Mouse (Mus musculus) spleen, postnatal 36 days (tissue): ENCODE measurements at regions not wholly inside any gene's neighbourhood (a gene's known extent, or its start where the extent isn't known, plus 50 kb on each side); places are given as distances from the start of the nearest gene placed in this dataset.
A peak's percentile ranks its signal among the peaks of the same experiment; 100 is the strongest.

Experiments
- DNase-seq, 2 experiments: peaks; one replicate each; pipeline ENCODE4 v3.0.0; 2022; ENCODE audit warnings: low spot score in 2 of 2, mixed read lengths in 1 of 2

DNA sequence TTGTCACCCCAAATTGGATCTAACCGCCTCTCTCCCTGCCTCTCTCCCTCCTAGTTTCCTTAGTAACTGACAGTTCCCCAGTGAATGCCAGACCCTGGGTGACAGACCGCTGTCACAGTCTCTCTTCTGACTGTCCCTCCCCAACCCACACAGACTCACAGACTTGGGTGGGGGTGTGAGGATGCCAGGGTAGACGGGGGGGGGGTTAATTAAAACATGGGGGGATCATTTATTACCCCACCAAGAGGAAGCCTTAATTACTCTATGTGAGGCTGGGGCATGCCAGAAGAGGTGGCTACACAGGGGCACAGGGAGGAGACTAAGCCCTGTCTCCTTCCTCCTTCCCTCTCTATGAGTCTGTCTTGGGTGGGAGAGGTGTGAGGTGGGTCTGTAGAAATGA, 261.1 kb upstream of the Gm4791 start:
- DNase-seq, result no peak

- no peak for DNase-seq
These were observed 262.3 kb upstream of the Gm4791 start for GRCm38 (mm10) chr9:46736232-46736631.

- DNase-seq, result peak; percentile 29 to 30
These were observed 262.9 kb upstream of the Gm4791 start for GRCm38 (mm10) chr9:46735664-46736067.

DNA sequence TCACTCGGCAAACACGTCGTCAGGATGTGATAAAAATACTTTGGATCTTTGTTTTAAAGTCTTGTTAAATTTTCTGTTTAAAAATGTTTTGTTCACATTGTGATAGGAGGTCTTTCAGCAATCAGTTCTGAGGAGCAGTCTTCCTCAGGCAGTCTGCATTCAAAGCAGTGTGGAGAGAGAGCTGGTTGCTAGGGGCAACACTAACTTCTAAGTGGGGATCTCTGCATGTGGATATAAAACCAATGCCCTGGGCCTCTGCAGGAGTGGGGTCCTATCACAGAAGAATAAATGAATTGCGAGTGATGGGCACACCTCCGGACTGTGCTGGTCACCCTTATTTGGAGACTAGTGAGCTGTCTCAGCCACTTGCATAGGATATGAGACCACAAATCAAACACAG, 270.1 kb upstream of the Gm4791 start:
- no peak for DNase-seq

DNA sequence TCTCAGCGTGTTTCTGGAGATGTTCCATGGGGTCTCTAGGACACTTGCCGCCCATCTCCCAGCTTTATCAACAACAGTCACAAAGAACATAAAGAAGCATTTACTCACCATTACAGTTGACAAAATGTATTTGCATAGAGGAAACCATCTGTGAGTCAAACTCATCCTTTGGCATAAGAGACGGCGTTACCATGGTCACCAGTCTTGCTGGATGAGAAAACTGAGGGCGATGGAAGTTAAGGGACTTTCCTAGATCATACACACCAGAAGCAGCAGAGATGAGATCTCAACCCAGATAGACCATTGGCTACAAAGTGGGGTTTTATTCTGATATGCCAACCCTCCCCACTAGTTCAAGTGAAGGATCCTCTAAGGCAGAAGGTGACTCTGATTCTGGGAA, 274.3 kb upstream of the Gm4791 start:
- no peak for DNase-seq

DNA sequence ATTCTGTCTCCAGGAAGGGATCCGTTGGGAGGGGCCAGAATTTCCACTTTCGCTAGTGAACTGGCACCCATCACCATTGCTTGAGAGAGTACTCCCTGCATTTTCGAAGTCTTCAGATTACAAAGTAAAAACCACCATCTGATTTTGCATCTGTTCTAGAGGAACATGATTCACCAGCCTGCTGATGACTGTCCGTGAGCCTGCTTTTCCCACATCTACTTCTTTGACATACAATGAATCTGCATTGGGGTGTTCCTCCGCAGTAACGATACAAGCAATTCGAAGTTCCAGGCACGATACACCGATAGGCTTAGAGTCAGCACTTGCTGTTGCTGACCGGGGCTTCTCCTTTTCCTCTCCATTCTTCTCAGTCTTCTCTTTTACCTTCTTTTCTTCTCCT, 285.1 kb upstream of the Gm4791 start:
- DNase-seq, result no peak

DNA sequence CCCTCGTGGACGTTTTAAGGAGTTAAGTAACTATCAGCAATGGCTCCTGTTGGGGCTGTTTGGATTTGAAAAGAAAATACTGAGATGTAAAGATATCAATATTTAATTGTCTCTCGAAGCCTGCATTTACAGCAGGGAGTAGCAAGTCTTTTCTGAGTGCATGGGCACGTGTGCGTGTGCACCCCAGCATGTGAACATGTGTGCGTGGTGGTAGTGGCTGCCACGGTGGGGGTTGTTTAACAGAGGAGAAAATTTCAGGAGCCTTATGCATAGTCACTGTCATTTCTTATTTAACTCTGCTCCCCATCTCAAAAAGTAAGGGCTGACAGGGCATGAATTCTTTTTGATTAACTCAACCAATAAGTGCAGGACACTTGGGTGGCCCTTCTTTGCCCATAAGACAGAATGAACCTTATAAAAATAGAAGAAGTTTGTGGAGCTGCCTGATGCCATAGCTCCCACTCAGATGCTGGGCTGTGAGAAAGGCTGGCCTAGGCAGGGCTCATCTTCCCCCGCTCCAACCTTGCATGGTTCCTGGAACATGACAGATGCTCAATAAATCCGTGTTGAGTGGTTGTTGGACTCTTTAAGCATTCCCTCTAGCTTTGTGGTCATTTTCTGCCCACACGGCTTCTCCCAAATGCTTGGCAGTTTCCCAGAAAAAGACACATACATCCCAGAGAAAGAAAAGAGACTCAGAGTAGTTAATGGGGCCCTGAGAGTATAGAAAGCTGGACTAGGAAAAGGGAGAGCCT, 294.2 kb upstream of the Gm4791 start:
- DNase-seq, result no peak

- no peak for DNase-seq
These were observed 294.9 kb upstream of the Gm4791 start for GRCm38 (mm10) chr9:46703674-46704073.

- DNase-seq, result no peak
These were observed 295.5 kb upstream of the Gm4791 start for GRCm38 (mm10) chr9:46702901-46703636.

DNA sequence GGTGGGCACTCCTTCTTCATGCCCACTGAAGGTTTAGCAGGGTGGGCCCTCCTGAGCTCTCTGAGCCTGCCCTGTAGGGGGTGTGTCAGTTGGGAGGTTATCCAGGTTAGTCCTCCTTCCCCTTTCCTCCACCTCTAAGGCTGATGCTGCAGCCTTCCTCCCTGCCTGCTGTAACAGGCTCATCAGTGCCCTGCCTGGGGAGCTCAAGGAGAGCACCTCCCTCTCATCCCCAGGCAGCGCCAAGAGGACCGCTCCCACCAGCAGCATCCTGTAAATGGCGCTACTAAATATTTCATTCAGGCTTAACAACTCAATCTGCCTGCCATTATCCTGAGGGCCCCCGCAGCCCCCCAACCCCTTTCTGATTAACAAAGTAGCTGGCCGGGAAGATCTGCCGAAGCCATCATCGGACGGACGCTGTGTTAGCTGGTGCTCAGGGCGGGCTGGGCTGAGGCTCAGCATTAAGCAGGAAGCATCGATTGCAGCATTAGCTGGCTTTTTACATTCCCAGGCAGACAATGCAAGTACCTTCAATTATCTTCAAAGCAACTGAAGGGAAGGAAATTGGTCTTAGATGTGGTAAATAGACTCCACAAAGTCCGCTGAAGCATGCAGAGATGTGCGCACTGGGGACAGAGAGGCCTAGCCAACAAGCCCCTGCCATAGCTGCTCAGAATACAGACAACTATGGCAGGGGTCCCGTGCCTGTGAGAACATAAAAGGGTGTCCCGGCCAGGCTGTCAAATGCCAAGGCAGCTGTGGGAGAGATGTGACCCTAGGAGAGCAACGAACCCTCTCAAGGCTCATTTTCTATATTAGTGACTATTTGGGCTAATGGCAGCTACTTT, 296.3 kb upstream of the Gm4791 start:
- no peak for DNase-seq

GRCm38 (mm10) chr9:46696171-46696570, 302.4 kb upstream of the Gm4791 start:
- no peak for DNase-seq

GRCm38 (mm10) chr9:46689331-46689730, 309.2 kb upstream of the Gm4791 start:
- no peak for DNase-seq

DNA sequence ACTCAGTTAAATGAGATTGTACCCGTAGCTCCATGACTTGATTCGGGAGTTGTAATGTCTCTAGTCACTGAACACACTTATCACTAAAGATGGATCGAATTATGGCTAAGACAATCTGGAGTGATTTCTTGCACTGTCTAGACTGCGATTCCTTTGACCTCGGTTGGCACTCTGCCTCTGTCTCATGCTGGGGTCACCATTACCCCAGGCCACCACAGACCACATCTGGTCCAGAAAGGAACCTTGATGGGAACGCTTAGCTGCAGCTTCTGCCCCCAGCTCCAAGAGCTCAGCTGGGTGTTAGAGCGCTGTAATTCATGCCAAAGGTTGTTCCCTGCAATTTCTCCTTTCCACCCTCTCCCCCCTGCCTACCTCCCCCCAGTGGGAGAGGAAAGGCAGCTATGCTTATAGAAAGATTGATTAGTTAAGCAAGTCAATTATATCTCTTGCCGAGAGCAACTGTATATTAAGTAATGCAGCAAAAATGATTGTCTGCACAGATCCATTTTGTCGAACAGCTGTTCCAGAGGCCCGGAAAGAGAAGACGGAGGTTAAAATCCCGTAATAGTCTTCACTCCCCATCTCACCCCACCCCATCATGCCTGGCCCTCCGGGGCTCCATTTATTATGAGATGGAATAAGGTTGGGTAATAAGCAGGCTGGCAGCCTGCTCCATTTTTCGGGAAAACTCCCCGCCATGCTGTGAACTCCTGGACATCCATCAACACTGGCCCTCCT, 314.3 kb upstream of the Gm4791 start:
- no peak for DNase-seq

DNA sequence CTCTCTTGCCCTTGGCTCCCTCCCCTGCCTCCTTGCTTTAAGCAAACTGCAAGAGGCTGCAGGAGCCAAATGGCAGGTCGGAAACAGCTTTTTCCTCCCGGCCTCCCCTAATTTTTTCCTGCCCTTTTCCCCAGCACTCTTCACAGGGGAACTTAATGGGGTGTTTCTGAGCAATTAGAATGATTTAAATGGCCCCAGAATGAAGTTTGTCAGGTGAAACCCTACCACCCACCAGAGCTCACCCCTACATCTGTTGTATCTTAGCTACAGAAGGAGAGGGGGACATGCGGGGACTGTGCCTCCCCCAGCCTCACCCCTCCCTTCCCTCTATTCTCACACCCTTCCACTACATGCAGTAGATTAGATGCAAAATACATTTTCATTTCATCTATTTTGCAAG, 326.5 kb upstream of the Gm4791 start:
- no peak for DNase-seq

DNA sequence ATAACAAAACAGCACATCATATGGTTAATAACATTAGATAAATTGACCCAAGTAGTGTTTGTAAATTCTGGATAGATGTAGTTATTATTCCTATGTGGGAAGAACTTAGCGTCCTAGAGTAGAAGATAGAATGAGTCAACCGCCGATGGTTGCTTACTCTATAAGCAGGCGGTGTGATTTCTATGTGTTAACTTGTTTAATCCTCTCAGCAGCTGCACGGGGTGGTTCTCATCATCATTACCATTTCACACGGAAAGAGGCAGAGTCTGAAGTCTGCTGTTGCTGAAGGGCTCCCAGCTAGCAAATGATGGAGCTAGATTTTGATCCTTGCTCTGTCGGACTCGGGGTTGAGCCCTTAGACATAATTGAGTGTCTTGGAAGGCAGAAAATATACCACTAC, 334.6 kb upstream of the 4931429L15Rik start:
- no peak for DNase-seq

- no peak for DNase-seq
These were observed 327.6 kb upstream of the 4931429L15Rik start for GRCm38 (mm10) chr9:46647238-46647922.

DNA sequence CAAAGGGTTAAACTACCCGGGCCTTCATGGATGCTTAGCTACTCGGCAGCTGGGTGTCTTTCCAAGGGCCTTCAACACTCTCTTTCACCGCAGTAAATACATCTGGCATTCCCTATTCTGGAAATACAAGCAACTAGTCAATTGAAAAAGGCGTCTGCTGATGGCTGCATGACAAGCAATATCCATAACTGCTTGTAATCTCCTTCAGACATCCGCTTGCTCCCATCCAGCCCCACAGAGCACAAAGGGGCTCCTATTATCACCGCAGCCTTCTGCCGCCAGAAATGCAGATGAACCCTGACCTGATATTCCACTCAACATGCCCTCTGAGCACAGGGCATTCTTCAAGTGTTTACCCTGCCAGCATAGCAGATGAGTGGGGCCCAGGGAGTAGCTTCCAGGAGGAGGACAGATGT, 325.7 kb upstream of the 4931429L15Rik start:
- no peak for DNase-seq

DNA sequence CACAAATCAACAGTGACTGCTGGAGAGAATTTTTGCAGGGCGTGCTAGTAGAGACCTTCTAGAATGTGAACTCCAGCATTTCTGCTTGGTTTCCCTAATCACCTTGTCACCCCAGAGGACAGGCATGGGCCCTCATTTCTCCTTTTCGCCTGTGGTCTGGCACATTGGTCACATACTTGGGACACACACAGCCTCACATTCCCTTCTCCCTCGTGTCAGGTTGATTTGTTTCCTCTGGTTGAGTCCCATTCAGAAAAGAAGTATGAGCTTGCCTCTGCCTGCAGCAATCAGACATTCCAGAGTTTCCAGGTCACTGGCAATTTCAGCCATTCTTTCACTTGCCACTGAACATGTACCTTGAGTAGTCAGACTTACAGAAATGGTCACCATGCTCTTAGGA, 323.8 kb upstream of the 4931429L15Rik start:
- no peak for DNase-seq

DNA sequence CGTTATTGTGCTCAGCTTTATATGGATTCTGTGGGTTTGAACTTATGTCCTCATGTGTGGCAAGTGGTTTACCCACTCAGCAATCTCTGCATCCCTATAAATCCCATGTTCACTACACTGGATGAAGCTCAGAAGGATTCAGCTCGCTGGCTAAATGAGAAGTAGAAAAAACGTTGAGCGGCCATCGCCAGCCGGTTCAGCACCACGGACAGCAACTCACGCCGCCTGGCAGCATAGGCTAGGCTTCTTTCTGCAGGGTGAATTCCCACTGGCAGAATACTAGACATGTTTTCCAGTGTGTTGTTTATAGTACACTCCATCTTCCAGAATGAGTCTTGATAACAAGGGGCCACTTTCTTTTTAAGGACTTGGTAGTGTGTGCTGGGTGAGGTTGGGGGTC, 322.9 kb upstream of the 4931429L15Rik start:
- DNase-seq, result no peak

DNA sequence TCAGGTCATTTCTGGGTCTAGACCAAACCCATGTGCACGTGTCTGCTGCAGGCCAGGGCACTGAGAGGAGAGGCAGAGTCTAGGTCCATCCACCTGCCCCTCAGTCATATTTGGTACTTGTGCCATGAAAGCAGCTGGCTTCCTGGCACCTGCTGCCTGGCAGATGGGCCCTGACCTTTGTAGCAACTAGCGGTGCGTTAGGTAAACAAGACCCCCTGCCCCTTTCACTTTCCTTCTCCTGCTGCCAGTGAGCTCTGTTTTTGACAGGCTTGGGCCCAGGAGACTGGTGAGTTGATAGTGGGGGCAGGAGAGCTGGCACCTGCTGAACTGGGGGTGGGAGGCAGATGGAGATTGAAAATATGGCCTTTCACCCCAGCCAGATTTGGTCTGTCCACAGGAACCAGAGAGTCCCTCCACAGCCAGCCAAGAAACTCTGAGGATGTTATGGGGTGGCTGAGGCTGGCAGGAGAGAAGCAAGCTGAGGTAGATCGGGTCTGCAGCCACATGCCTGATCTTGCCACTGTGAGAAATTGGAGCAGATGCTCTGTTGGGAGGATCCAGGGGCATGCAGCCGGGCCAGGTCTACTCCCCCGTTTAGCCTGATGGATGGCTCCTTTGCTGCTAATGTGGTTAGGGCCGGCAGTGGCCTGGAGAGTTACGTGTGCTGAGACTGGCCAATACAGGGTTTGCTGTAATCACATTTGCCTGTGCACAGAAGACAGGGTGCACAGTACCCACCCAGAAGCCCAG, 316.6 kb upstream of the 4931429L15Rik start:
- no peak for DNase-seq
